Mouse (Mus musculus): ENCODE measurements at regions not wholly inside any gene's neighbourhood (a gene's known extent, or its start where the extent isn't known, plus 50 kb on each side); places are given as distances from the start of the nearest gene placed in this dataset.

- no peak for DNase-seq (ENCODE audit: low spot score in 2 of 2)
Observed at GRCm38 (mm10) chr17:87501098-87501497, 54.4 kb upstream of the Calm2 start.

- DNase-seq (ENCODE audit: low spot score in 2 of 2), result peak in 1 of 2 experiments; percentile 31
Observed at GRCm38 (mm10) chr17:87501687-87502387, 55.1 kb upstream of the Calm2 start.

GRCm38 (mm10) chr17:87502388-87503369 lies 55.9 kb upstream of the Calm2 start:
- peak in 1 of 2 experiments; percentile 24 for DNase-seq (ENCODE audit: low spot score in 2 of 2)

- DNase-seq (ENCODE audit: low spot score in 2 of 2), result no peak
Observed at GRCm38 (mm10) chr17:87503491-87503890, 56.8 kb upstream of the Calm2 start.

- DNase-seq (ENCODE audit: low spot score in 2 of 2), result no peak
Observed at GRCm38 (mm10) chr17:87504960-87505681, 58.4 kb upstream of the Calm2 start.

- DNase-seq (ENCODE audit: low spot score in 2 of 2), result no peak
Observed at GRCm38 (mm10) chr17:87507848-87508247, 61.1 kb upstream of the Calm2 start.

- no peak for DNase-seq (ENCODE audit: low spot score in 2 of 2)
Observed at GRCm38 (mm10) chr17:87508582-87509253, 62.0 kb upstream of the Calm2 start.

- no peak for DNase-seq (ENCODE audit: low spot score in 2 of 2)
Observed at GRCm38 (mm10) chr17:87512000-87512611, 65.4 kb upstream of the Calm2 start.

- DNase-seq (ENCODE audit: low spot score in 2 of 2), result no peak
Observed at GRCm38 (mm10) chr17:87513822-87514221, 67.1 kb upstream of the Calm2 start.

- no peak for DNase-seq (ENCODE audit: low spot score in 2 of 2)
Observed at GRCm38 (mm10) chr17:87514366-87515126, 67.8 kb upstream of the Calm2 start.

GRCm38 (mm10) chr17:87517258-87517657 lies 70.5 kb upstream of the Calm2 start:
- no peak for DNase-seq (ENCODE audit: low spot score in 2 of 2)

- no peak for DNase-seq (ENCODE audit: low spot score in 2 of 2)
Observed at GRCm38 (mm10) chr17:87519454-87519853, 72.7 kb upstream of the Calm2 start.

- no peak for DNase-seq (ENCODE audit: low spot score in 2 of 2)
Observed at GRCm38 (mm10) chr17:87520841-87521240, 74.1 kb upstream of the Calm2 start.

- peak in 1 of 2 experiments; percentile 22 for DNase-seq (ENCODE audit: low spot score in 2 of 2)
Observed at GRCm38 (mm10) chr17:87521622-87522151, 75.0 kb upstream of the Calm2 start.

- DNase-seq (ENCODE audit: low spot score in 2 of 2), result no peak
Observed at GRCm38 (mm10) chr17:87522500-87523091, 75.9 kb upstream of the Calm2 start.

- no peak for DNase-seq (ENCODE audit: low spot score in 2 of 2)
Observed at GRCm38 (mm10) chr17:87523643-87524042, 76.9 kb upstream of the Calm2 start.

GRCm38 (mm10) chr17:87527174-87527573 lies 80.4 kb upstream of the Calm2 start:
- no peak for DNase-seq (ENCODE audit: low spot score in 2 of 2)

- peak; percentile 91 to 93 for DNase-seq (ENCODE audit: low spot score in 2 of 2)
Observed at GRCm38 (mm10) chr17:87530162-87530817, 83.6 kb upstream of the Calm2 start.
